Mouse (Mus musculus) intestine, embryonic 15.5 days (tissue): ENCODE measurements around the gene Rasa3. TPM values are rescaled to one million over a fixed set of nuclear protein-coding genes. Genes with fewer than 3 reads are reported as not detected.

ENCODE experiments used
- ATAC-seq: fragments of 200-750 bp; cut with Nextera tagmentation; 2 replicates; pipeline ENCODE4 v1.8.0; 2017; ENCODE audit warnings: moderate TSS enrichment, moderate library complexity
- H3K27ac ChIP-seq: fragments of 300-500 bp; sonication (generic); 2 replicates; pipeline ENCODE4 v1.5.1; 2015; ENCODE audit warnings: mild to moderate bottlenecking, inconsistent platforms
- H3K27me3 ChIP-seq: fragments of 300-500 bp; sonication (generic); replicated peaks from 2 replicates; pipeline ENCODE4 v1.6.1; 2015; ENCODE audit warnings: inconsistent platforms
- H3K36me3 ChIP-seq: fragments of 300-500 bp; sonication (generic); 2 replicates; pipeline ENCODE4 v1.6.1; 2015; ENCODE audit warnings: inconsistent platforms
- H3K4me1 ChIP-seq: fragments of 300-500 bp; sonication (generic); replicated peaks from 2 replicates; pipeline ENCODE4 v1.6.1; 2015; ENCODE audit warnings: inconsistent platforms
- H3K4me2 ChIP-seq: fragments of 300-500 bp; sonication (generic); replicated peaks from 2 replicates; pipeline ENCODE4 v1.6.1; 2015; ENCODE audit warnings: mild to moderate bottlenecking, inconsistent platforms
- H3K4me3 ChIP-seq: fragments of 300-500 bp; sonication (generic); replicated peaks from 2 replicates; pipeline ENCODE4 v1.5.1; 2015; ENCODE audit warnings: inconsistent platforms
- H3K9ac ChIP-seq: fragments of 300-500 bp; sonication (generic); 2 replicates; pipeline ENCODE4 v1.6.1; 2015; ENCODE audit warnings: inconsistent platforms
- H3K9me3 ChIP-seq: fragments of 300-500 bp; sonication (generic); 2 replicates; pipeline ENCODE4 v1.6.1; 2016; ENCODE audit warnings: inconsistent platforms
- WGBS: fragments of 180-500 bp; shearing (Covaris S2); methylation state at CpG from one replicate; pipeline ENCODE4 v1.1.7; 2015; 5-methylcytosine and 5-hydroxymethylcytosine counted together
- polyA plus RNA-seq: library from polyadenylated mRNA; unstranded; fragments of >200 nt; fragmentation: Nextera tagmentation; extraction: Ambion mirVana; gene quantifications from 2 replicates; pipeline ENCODE4 v1.2.1, GENCODE M21; 2015

The Rasa3 gene
- polyA plus RNA-seq, 1 experiment from 2014 or later: 22.2 TPM

DNA sequence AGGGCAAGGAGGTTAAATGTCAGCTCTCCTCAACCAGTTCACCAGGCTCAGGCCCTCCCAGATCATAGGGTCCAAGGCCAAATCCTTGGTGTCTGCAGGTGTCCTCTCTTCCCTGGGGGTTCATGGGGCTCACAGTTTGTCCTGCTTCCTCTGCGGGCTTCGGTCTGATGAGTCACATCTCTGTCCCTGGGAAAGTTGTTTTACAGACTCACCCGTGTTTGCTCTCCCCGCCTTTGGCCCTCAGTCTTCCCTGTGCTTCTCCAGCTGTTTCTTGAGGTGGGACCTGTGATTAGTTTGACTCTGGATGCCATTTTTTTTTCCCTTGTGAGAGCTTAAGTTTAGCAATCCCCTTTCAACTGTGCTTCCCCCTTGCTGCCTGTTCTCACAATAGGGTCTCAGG lies 18.8 kb upstream of the Rasa3 start:
- ATAC-seq: peak; percentile 27
- no peaks in the 10 kb centered on the region for H3K27me3 ChIP-seq
- H3K4me2 ChIP-seq: 0 out of 2 replicates have a peak overlapping the region, but pooled peaks have one; percentile 19
- no peaks in the 10 kb centered on the region for H3K36me3 ChIP-seq
- no peak overlapping the region for H3K4me3 ChIP-seq
- 60% methylated on average over 4 of the region's 4 CpGs for WGBS
- H3K9ac ChIP-seq: no peak overlapping the region
- H3K27ac ChIP-seq: no peak overlapping the region
- peaks cover 17% of the 10 kb centered on the region; the same call in 1 of the 2 replicates for H3K4me1 ChIP-seq
- H3K9me3 ChIP-seq: no peaks in the 10 kb centered on the region

DNA sequence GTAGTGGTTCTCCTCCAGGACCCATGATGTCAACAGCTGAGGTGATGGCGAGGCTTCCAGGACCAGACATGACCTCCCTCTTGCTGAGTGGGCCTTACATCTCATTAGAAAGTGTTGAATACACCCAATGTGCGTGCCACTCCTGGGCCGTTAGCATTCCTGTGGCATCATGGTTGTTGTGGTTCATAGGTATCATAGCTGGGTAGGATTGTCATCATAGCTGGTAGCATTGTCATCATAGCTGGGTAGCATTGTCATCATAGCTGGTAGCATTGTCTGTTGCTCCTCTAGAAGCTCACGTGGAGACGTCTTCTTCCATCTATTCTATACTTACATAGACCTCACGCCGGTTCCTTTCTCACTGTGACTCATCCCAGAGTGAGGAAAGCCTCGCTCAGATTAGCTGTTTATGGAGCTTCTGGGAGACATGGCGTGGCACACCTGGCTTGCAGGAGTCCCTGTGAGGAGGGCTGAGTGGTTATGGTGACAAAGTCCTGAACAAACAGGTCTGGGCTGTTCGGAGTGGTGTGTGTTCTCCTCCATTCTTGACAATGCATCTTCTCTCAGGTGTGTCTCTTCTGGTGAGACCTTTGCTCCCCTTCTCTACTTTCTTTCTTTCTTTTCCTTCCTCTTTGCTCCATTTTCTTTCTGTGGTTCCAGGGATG lies 17.9 kb upstream of the Rasa3 start:
- peaks cover 17% of the 10 kb centered on the region; the same call in 1 of the 2 replicates for H3K4me1 ChIP-seq
- no peaks in the 10 kb centered on the region for H3K36me3 ChIP-seq
- no peak overlapping the region for H3K9ac ChIP-seq
- H3K27ac ChIP-seq: no peak overlapping the region
- no peaks in the 10 kb centered on the region for H3K27me3 ChIP-seq
- no peaks in the 10 kb centered on the region for H3K9me3 ChIP-seq
- no peak overlapping the region for H3K4me2 ChIP-seq
- 76% methylated on average over 10 of the region's 10 CpGs for WGBS
- H3K4me3 ChIP-seq: no peak overlapping the region
- ATAC-seq: peak; percentile 78

DNA sequence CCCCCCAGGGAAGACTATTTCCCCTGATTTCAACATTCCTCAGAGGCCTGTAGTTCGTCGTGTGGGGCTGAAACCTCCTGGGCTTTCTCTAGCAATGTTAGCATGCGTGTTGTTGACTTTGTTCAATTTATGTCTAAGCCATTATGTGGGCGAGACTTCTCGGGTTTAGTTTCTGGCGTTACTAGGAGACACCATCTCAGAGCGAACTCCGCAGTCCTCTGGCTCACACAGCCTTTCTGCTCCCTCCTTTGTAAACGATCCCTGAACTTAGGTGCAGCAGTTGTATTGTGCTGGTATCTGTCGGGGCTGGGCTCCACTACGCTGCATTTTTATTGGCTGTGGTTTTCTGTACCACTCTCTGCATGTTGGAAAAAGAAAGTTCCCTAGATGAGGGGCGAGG lies 17.3 kb upstream of the Rasa3 start:
- Histone ChIP-seq H3K4me1 (peaks cover 17% of the 10 kb centered on the region; the same call in 1 of the 2 replicates), H3K27me3 (no peaks in the 10 kb centered on the region), H3K4me2 (no peak overlapping the region), H3K9me3 (no peaks in the 10 kb centered on the region), H3K36me3 (no peaks in the 10 kb centered on the region), H3K27ac (no peak overlapping the region), H3K4me3 (no peak overlapping the region), H3K9ac (no peak overlapping the region)
- 0 out of 2 replicates have a peak, but pooled peaks have one; percentile 21 for ATAC-seq
- 24% methylated on average over 12 of the region's 12 CpGs for WGBS

DNA sequence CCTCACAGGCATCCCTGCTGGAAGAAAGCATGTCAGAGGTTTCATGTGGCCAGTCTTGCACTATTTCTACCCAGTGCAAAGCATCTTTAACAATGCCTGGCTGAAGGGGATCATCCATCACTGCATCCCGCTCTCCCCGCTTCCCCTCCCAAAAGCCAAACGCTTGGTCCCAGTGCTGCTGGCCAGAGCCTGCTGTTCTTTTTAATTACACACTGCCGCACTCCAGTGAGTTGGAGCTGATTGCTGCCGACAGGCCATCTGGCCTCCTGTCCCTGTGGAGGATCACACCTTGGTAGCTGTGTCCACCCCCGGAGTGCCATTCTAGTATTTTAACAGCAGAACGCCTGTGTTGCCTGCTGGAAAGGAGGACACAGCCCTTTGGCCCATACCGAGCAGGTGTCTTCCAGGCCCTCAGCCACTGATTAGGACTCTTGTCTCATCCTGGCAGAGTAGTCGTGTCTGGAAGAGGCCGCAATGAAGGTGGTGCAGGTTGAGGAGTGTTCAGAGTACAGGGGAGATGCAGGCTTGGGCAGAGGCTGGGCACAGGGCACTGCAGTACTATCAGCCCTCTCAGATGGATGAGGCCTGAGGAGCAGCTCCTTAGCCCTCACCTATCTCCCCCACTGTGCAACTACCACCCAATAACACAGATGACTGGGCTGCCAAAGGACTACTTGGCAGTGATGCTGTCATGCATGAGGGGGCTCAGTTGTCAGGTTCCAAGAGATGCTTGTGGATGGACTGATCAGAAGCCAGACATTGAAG lies 15.1 kb upstream of the Rasa3 start:
- Histone ChIP-seq H3K36me3 (no peaks in the 10 kb centered on the region), H3K4me1 (peaks cover 20% of the 10 kb centered on the region), H3K4me3 (no peak overlapping the region), H3K9me3 (no peaks in the 10 kb centered on the region), H3K9ac (no peak overlapping the region), H3K27ac (no peak overlapping the region), H3K4me2 (no peak overlapping the region), H3K27me3 (no peaks in the 10 kb centered on the region)
- ATAC-seq: no peak
- WGBS: 64% methylated on average over 10 of the region's 10 CpGs

DNA sequence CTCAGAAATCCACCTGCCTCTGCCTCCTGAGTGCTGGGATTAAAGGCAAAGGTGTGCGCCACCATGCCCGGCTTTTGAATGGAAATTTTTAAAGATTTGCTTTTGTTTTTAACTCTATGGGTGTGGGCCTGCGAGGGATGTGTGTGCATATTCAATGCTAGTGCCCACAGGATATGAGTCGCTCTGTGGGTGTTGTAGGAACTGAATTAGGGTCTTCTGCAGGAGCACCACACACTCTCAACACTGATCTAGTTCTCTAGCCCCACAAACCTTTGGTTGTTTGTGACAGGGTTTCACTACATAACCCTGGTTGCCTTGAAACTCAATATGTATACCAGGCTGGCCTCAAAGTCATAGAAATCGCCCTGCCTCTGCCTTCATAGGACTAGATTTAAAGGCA lies 11.9 kb upstream of the Rasa3 start:
- H3K9ac ChIP-seq: no peak overlapping the region
- no peaks in the 10 kb centered on the region for H3K27me3 ChIP-seq
- H3K36me3 ChIP-seq: no peaks in the 10 kb centered on the region
- 83% methylated on average over 5 of the region's 5 CpGs for WGBS
- H3K4me2 ChIP-seq: no peak overlapping the region
- no peak overlapping the region for H3K27ac ChIP-seq
- H3K9me3 ChIP-seq: no peaks in the 10 kb centered on the region
- no peak overlapping the region for H3K4me3 ChIP-seq
- no peak for ATAC-seq
- peaks cover 13% of the 10 kb centered on the region for H3K4me1 ChIP-seq

DNA sequence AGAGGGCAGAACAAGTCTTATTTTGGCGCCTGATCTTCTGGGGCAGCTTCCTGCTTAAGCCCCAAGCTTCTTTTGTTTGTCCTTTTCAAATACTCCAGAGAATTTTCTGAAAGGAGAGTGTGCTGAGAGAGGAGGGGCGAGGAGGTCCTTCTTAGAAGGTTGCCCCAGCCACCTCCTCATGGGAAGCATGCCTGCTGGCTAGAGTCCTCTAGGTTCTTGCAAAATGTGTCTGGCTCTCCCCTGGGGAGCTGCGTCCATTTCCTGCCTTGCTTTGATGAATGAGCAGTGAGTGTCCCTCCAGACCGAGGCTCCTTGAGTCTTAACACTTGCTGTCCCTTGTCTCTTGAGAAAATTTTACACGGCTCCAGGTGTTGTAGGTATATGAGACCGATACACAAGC lies 11.1 kb upstream of the Rasa3 start:
- H3K27me3 ChIP-seq: no peaks in the 10 kb centered on the region
- peaks cover 10% of the 10 kb centered on the region for H3K4me1 ChIP-seq
- H3K9me3 ChIP-seq: no peaks in the 10 kb centered on the region
- no peak overlapping the region for H3K4me3 ChIP-seq
- no peaks in the 10 kb centered on the region for H3K36me3 ChIP-seq
- no peak overlapping the region for H3K27ac ChIP-seq
- WGBS: 47% methylated on average over 6 of the region's 6 CpGs
- no peak for ATAC-seq
- H3K9ac ChIP-seq: no peak overlapping the region
- no peak overlapping the region for H3K4me2 ChIP-seq

DNA sequence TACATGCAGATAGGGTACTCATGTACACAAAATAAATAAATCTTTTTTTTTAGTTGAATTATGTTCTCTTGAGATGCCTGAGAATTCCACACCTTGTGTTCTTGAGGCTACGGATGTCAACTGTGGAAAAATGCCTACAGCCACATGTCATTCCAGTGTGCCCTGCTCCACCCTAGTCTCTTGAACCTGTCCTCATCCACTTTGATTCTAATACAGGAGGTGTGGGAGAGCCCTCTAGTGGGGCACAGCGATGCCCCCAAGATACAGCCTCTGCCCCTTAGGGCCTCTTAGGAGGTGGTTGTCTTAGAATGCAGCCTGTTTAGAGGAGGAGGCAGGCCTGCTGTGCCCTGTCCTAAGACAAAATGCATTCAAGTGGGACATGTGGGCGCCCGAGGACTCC lies 10.5 kb upstream of the Rasa3 start:
- Histone ChIP-seq H3K27me3 (no peaks in the 10 kb centered on the region), H3K4me1 (peaks cover 10% of the 10 kb centered on the region), H3K4me2 (no peak overlapping the region), H3K9me3 (no peaks in the 10 kb centered on the region), H3K27ac (no peak overlapping the region; the same call in 1 of the 2 replicates), H3K36me3 (no peaks in the 10 kb centered on the region), H3K9ac (no peak overlapping the region), H3K4me3 (no peak overlapping the region)
- WGBS: 87% methylated on average over 4 of the region's 4 CpGs
- ATAC-seq: no peak

DNA sequence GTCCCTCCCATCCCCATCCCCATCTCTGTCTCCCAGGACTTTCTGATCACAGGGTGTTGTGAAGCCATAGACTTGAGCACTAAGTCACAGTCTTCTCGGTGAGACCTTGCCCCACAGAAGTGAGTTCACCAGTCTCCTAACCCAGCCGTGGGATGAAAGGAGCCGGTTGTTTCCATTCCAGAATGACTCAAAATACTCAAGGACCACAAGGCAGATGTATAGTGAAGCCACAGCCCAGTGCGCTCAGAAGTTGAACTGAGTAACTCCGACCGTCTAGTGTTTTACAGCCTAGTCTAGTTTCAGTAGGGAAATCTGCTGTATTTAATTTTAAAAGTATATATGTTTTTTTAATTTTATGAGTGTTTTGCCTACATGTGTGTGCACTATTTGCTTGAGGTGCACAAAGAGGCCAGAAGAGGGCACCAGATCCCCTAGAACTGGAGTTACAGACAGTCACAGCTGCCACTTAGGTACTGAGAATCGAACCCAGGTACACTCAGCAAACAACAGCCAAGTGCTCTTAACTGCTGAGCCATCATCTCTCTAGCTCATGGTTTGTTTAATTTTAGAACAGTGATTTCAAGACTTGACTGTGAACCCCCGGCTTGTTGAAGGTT lies 9.8 kb upstream of the Rasa3 start:
- 91% methylated on average over 8 of the region's 8 CpGs for WGBS
- no peak overlapping the region for H3K9ac ChIP-seq
- H3K27me3 ChIP-seq: no peaks in the 10 kb centered on the region

DNA sequence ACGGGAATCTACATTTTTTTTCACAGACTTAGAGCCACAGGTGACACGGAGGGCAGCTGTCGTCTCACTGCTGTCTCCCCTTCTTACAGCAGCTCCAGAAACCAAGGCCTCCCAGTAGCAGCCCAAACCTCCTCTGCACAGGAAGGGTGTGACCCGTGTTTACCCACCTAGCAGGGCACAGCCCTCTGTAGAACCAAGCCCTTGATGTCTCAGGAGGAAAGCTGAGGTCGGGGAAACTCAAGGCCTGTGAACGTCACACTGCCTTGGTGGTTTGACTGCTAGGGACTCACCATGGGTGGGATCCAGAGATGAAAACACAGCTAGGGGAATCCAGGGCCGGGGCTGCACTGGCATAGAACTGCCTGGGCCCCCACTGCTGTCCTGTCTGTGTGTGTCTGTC lies 9.0 kb upstream of the Rasa3 start:
- Histone ChIP-seq H3K9me3 (no peaks in the 10 kb centered on the region), H3K27me3 (no peaks in the 10 kb centered on the region), H3K4me2 (no peak overlapping the region), H3K4me3 (no peak overlapping the region), H3K36me3 (no peaks in the 10 kb centered on the region), H3K27ac (no peak overlapping the region), H3K9ac (no peak overlapping the region), H3K4me1 (peaks cover 10% of the 10 kb centered on the region)
- 0 out of 2 replicates have a peak, but pooled peaks have one; percentile 12 for ATAC-seq
- WGBS: 59% methylated on average over 7 of the region's 7 CpGs

More for the DNA sequence above, 9.8 kb upstream of the Rasa3 start:
- no peak for ATAC-seq
- no peaks in the 10 kb centered on the region for H3K9me3 ChIP-seq
- peaks cover 10% of the 10 kb centered on the region for H3K4me1 ChIP-seq
- no peak overlapping the region for H3K4me2 ChIP-seq
- no peaks in the 10 kb centered on the region for H3K36me3 ChIP-seq
- no peak overlapping the region for H3K27ac ChIP-seq
- H3K4me3 ChIP-seq: no peak overlapping the region

DNA sequence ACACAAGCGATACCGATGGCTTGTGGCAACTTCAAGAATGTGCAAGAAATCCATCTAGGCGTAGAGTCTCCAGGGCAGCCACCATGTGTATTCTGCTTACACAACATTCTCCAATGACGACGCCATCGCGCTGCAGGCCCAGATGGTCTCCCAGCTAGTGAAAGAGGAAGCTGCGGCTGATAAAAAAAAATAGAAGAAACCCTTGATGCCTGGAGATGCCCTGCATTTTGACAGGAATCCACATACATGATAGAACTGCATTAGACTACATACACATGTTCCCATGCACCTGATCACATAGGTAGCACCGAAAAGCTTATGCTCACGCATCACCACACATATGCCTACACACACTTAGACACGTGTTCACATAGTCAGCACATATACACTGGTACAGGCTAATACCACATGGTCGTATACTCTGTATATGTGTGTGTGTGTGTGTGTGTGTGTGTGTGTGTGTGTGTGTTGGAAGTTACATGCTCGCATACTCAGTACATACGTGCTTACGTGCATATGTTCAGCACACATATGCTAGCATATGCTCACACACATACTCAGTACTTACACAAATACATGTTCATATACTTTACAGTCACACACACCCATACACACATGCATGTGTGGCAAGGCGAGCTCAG lies 8.4 kb upstream of the Rasa3 start:
- Histone ChIP-seq H3K27me3 (no peaks in the 10 kb centered on the region), H3K4me2 (no peak overlapping the region), H3K4me3 (no peak overlapping the region), H3K27ac (no peak overlapping the region), H3K9ac (no peak overlapping the region), H3K36me3 (no peaks in the 10 kb centered on the region), H3K9me3 (no peaks in the 10 kb centered on the region), H3K4me1 (peaks cover 10% of the 10 kb centered on the region)
- no peak for ATAC-seq
- 88% methylated on average over 16 of the region's 16 CpGs for WGBS

DNA sequence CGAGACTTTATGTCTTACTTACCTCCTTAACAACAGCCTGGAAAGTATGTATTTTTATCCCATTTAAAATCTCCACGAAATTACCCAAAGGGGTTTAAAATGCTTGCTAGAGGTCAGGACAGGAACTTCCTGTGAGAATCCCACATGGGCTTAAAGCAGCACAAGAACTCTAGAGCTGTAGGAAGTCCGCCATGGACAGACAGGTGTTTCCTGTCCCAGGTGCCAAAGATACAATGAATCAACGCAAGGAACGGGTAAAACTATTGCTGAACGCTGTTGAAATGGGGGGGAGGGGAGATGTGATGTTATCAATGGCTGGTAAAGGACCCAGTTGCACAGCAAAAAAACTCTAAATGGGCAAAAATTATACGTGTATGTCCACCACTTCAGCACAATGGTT lies 6.7 kb upstream of the Rasa3 start:
- 38% methylated on average over 7 of the region's 7 CpGs for WGBS
- no peak overlapping the region for H3K4me3 ChIP-seq
- no peaks in the 10 kb centered on the region for H3K9me3 ChIP-seq
- no peaks in the 10 kb centered on the region for H3K27me3 ChIP-seq
- no peak overlapping the region for H3K27ac ChIP-seq
- H3K36me3 ChIP-seq: no peaks in the 10 kb centered on the region
- H3K4me1 ChIP-seq: peaks cover 10% of the 10 kb centered on the region
- H3K4me2 ChIP-seq: no peak overlapping the region
- ATAC-seq: no peak
- no peak overlapping the region for H3K9ac ChIP-seq

DNA sequence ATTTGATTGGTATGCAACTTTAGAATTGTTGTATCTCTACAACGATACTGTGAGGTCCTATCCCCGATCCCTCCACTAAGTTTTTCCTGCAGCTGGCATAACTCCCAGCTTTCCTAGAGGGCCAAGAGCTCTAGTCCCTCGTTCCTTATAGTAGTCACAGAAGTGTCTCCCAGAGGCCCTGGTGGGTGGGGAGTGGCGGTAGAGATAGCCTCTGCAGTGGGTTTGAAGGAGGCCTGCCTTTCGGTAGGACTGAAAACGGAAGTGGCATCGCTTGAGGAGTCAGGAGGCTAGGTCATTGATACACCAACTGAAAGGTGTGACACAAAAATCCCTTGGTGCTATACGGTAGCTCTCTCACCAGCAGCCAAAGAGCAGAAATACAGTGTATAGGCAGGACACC lies 779 bp upstream of the Rasa3 start:
- Histone ChIP-seq H3K4me1 (peaks cover 18% of the 10 kb centered on the region), H3K9me3 (no peaks in the 10 kb centered on the region), H3K27me3 (no peaks in the 10 kb centered on the region), H3K4me2 (peak overlapping the region; percentile 91), H3K27ac (no peak overlapping the region), H3K36me3 (no peaks in the 10 kb centered on the region), H3K4me3 (peak overlapping the region; percentile 81), H3K9ac (0 out of 2 replicates have a peak overlapping the region, but pooled peaks have one; percentile 28)
- ATAC-seq: no peak
- WGBS: 44% methylated on average over 8 of the region's 8 CpGs
